ENCODE assay signal across 8 mouse cellular contexts in genomic region chr4:133813174-133813991, GRCm38 (mm10). TPM values are rescaled to one million over a fixed set of nuclear protein-coding genes. Genes with fewer than 3 reads are reported as not detected.
DNase-seq lines count a peak whose midpoint lies in the region; ATAC-seq and TF ChIP-seq lines count a peak whose summit lies in the region.

No protein-coding gene starts in this region.

- intact Hi-C loops in heart, postnatal 10 days (cut with DNase I): loop anchor here (1.0 kb wide), 1 partner anchor 59 kb away; no protein-coding TSS in a partner anchor

- H3K27me3 ChIP-seq in E14TG2a.4 (ENCODE audit: insufficient read depth, low read length): no peaks in the 10 kb centered on the region
- peaks cover 9% of the 10 kb centered on the region; the same call in 1 of the 2 replicates for H3K27me3 ChIP-seq in forebrain, embryonic 13.5 days
- H3K27me3 ChIP-seq in liver, postnatal 0 days (ENCODE audit: insufficient read depth, low read length): no peaks in the 10 kb centered on the region
- H3K27me3 ChIP-seq in neural tube, embryonic 14.5 days (ENCODE audit: control insufficient read depth, insufficient read depth, low read length): no peaks in the 10 kb centered on the region

- peak overlapping the region; percentile 82 for H3K4me3 ChIP-seq in E14TG2a.4 (replicated peaks; ENCODE audit: low read length)
- peak overlapping the region; percentile 63 for H3K4me3 ChIP-seq in forebrain, embryonic 13.5 days
- H3K4me3 ChIP-seq in liver, postnatal 0 days (ENCODE audit: low read depth, low read length): peak overlapping the region; percentile 83
- H3K4me3 ChIP-seq in neural tube, embryonic 14.5 days (ENCODE audit: low read depth, low read length): peak overlapping the region; percentile 65

- H3K27ac ChIP-seq in forebrain, embryonic 13.5 days: peak overlapping the region; percentile 99
- peak overlapping the region; percentile 100 for H3K27ac ChIP-seq in liver, postnatal 0 days (ENCODE audit: low read depth)
- H3K27ac ChIP-seq in neural tube, embryonic 14.5 days (ENCODE audit: low read depth, low read length): peak overlapping the region; percentile 99

- peak; percentile 34; the same call in 1 of the 2 replicates for TF ChIP-seq EP300 in liver, postnatal 0 days (IDR thresholded peaks at IDR 0.05; ENCODE audit: low read depth)

- H3K4me1 ChIP-seq in E14TG2a.4 (replicated peaks; ENCODE audit: low read depth, low read length): peaks cover 62% of the 10 kb centered on the region
- H3K4me1 ChIP-seq in forebrain, embryonic 13.5 days: peaks cover 24% of the 10 kb centered on the region
- H3K4me1 ChIP-seq in liver, postnatal 0 days (ENCODE audit: insufficient read depth): peaks cover 24% of the 10 kb centered on the region
- H3K4me1 ChIP-seq in neural tube, embryonic 14.5 days (ENCODE audit: control insufficient read depth, insufficient read depth, low read length): 0 out of 2 replicates have a peak, but pooled peaks cover 2% of the 10 kb centered on the region

- no peaks in the 10 kb centered on the region for H3K9me3 ChIP-seq in E14TG2a.4 (ENCODE audit: low read length)
- no peaks in the 10 kb centered on the region for H3K9me3 ChIP-seq in forebrain, embryonic 13.5 days (replicated peaks)
- no peaks in the 10 kb centered on the region for H3K9me3 ChIP-seq in liver, postnatal 0 days (ENCODE audit: low read length)
- no peaks in the 10 kb centered on the region for H3K9me3 ChIP-seq in neural tube, embryonic 14.5 days (ENCODE audit: control insufficient read depth, low read length)

- DNase-seq in heart, postnatal 10 days: peak; percentile 96
- DNase-seq in large intestine, adult 2 months (ENCODE audit: low read depth, low spot score): peak; percentile 77
- peak; percentile 95 for DNase-seq in liver, postnatal 0 days
- DNase-seq in testis, postnatal 10 days (ENCODE audit: low spot score): peak; percentile 98

- H3K4me2 ChIP-seq in forebrain, embryonic 13.5 days: peak overlapping the region; percentile 64
- peak overlapping the region; percentile 92 for H3K4me2 ChIP-seq in liver, postnatal 0 days (ENCODE audit: low read depth, low read length)
- peak overlapping the region; percentile 63 for H3K4me2 ChIP-seq in neural tube, embryonic 14.5 days (ENCODE audit: low read depth, low read length)

- WGBS in forebrain, embryonic 13.5 days: under 1% methylated on average over 52 of the region's 101 CpGs
- 1% methylated on average over 99 of the region's 101 CpGs for WGBS in large intestine, adult 2 months
- 0% methylated on average over 45 of the region's 101 CpGs for WGBS in liver, postnatal 0 days (ENCODE audit: insufficient replicate concordance)
- WGBS in neural tube, embryonic 14.5 days: under 1% methylated on average over 72 of the region's 101 CpGs

- peak overlapping the region; percentile 86 for H3K9ac ChIP-seq in forebrain, embryonic 13.5 days
- H3K9ac ChIP-seq in liver, postnatal 0 days (replicated peaks): peak overlapping the region; percentile 94
- peak overlapping the region; percentile 88 for H3K9ac ChIP-seq in neural tube, embryonic 14.5 days (replicated peaks; ENCODE audit: low read depth, low read length)

- no peak for TF ChIP-seq CTCF in E14TG2a.4 (conservative IDR thresholded peaks at IDR 0.05; ENCODE audit: low read length)
- TF ChIP-seq CTCF in liver, postnatal 0 days (IDR thresholded peaks at IDR 0.05; ENCODE audit: low read depth): no peak

- no peaks in the 10 kb centered on the region for H3K36me3 ChIP-seq in E14TG2a.4 (ENCODE audit: insufficient read depth, low read length)
- no peaks in the 10 kb centered on the region for H3K36me3 ChIP-seq in forebrain, embryonic 13.5 days (ENCODE audit: poor library complexity, severe bottlenecking)
- H3K36me3 ChIP-seq in liver, postnatal 0 days (replicated peaks; ENCODE audit: insufficient read depth, low read length): no peaks in the 10 kb centered on the region
- no peaks in the 10 kb centered on the region for H3K36me3 ChIP-seq in neural tube, embryonic 14.5 days (ENCODE audit: control insufficient read depth, insufficient read depth, low read length)

- peak; percentile 89 for ATAC-seq in cerebellum, adult (ENCODE audit: insufficient number of reproducible peaks, low FRiP score, low TSS enrichment)
- peak; percentile 92 for ATAC-seq in forebrain, embryonic 13.5 days
- peak; percentile 87 for ATAC-seq in liver, postnatal 0 days
- ATAC-seq in neural tube, embryonic 14.5 days (ENCODE audit: low read depth): peak; percentile 90

RNA-seq across cellular contexts. Expression of gene Arid1a, which starts 56.8 kb away (rescaled TPM):
- polyA plus RNA-seq in forebrain, embryonic 13.5 days (2015; fragmentation: Nextera tagmentation; extraction: Ambion mirVana): 44.7 and 48.9 TPM in 2 replicates
- 10 to 100 TPM; 55.3 to 61.9 TPM for total RNA-seq in heart, postnatal 10 days (2021)
- 25.2 and 39.5 TPM in 2 replicates for polyA plus RNA-seq in large intestine, adult 2 months (2012; rRNA removed)
- polyA plus RNA-seq in liver, postnatal 0 days (2015; fragmentation: Nextera tagmentation; extraction: Ambion mirVana): 6.1 and 6.2 TPM in 2 replicates
- polyA plus RNA-seq in neural tube, embryonic 14.5 days (2014; fragmentation: Nextera tagmentation; extraction: Ambion mirVana): 40.6 and 45.6 TPM in 2 replicates

Comparison
In these comparisons a context has a peak if more than half of its experiments do, and no peak if none do; other contexts are left out.
1. Peak in every context shown above with its lines: DNase-seq, ATAC-seq, H3K4me3 ChIP-seq and H3K27ac ChIP-seq.